Mouse (Mus musculus) T-cell, adult 2 months (primary cell): Measurements from ENCODE around the gene Cobll1.

Experiments
- DNase-seq: peaks from one replicate; pipeline ENCODE4 v3.0.0; 2022; ENCODE audit warnings: low spot score

The Cobll1 gene

GRCm38 (mm10) chr2:65090986-65091385, 148.2 kb downstream of the Cobll1 start:
- no peak for DNase-seq

- DNase-seq: no peak
Measured at GRCm38 (mm10) chr2:65087197-65087596, 152.0 kb downstream of the Cobll1 start.

DNA sequence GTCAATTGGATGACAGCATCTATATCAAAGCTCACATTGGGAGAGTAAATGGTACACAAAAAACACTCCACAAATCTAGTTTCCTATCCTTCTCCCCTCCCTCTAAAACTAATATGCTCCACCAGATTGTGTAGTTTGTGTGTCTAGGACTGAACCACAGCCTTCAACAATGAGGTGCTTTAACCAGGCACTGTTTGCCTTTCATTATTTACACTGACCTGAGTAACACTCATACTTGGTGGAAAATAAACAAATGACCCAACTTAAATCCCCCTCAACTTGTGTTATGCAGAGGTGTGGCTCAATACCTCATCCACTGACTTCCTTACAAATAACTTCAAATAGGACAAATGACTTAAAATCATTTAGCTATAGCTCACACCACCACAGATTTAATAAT, 155.8 kb downstream of the Cobll1 start:
- DNase-seq: no peak

- DNase-seq: no peak
Measured at GRCm38 (mm10) chr2:65077544-65077943, 161.7 kb downstream of the Cobll1 start.

- DNase-seq: no peak
Measured at GRCm38 (mm10) chr2:65075840-65076239, 163.4 kb downstream of the Cobll1 start.

- DNase-seq: no peak
Measured at GRCm38 (mm10) chr2:65075431-65075830, 163.8 kb downstream of the Cobll1 start.

DNA sequence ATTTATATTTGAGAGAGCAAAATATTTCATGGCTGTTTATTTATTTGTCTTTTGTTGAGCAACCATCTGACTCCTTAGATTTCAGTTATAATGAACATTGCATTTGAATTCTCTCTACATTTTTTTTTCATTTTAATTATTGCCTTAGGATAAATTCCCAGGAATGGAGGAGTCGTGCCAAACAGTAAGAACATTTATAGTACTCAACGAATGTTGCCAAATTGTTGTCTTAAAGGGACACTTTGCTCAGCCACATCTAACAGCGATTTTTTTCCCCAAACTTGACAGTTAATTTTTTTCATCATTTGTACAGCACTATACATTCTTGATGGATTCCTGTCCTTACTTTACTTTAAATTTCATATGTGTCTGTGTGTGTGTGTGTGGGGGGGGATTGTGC, 167.0 kb downstream of the Cobll1 start:
- DNase-seq: no peak

GRCm38 (mm10) chr2:65053764-65054163, 185.4 kb downstream of the Cobll1 start:
- DNase-seq: no peak

DNA sequence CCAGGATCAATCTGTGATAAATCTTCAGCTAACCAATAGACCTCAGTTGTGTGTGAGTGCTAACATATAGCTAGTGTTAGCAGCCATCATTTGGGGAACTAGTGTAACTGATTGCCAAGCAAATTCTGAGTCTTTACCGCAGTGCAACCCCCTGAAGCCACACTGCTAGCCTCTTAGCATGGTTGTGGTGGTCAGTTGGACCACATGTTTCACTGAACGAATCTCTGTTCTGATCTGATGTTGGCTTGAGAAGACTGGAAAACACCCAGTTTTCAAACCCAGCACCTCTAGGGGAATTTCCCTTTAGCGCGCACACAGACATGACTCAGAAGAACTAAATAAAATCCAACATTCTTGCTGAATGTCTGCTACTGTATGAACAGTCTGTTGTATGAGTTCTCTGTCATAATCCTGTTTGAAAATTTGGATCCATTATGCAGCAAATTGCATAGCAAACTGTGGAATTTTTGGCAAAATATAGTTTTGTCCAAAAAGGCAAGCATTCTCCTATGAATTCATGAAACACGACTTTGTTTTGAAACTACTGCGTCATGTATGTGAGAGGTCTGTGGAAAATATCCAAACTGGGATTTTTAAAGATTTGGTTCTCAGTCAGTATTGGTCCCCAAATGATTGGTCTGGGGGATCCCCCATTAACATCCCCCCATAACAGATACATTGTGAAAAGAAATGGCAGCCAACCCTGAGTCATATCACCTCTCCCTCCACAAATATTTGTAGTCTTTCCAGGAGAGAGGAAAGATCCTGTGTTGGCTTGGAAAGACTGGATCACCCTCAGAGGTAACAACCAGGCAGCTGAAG, 186.8 kb downstream of the Cobll1 start:
- DNase-seq: no peak

DNA sequence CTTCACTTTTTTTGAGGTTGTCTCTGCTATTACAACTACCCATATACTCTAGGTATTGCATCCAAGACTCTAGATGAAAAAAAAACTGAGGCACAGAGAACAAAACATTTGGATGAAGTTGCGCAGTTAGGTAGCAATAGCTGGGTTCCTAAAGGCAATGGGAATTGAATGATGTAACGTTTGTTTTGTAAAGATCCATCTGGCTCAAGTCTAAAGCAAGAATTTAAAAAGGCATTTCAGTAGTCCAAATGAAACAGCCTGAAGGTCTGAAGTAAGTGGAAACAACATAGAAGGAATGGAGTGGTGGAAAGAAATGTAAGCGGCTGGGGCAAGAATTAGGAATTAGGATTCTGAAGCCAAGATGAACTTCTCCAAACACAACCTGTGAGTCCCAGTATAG, 188.4 kb downstream of the Cobll1 start:
- no peak for DNase-seq

GRCm38 (mm10) chr2:65048234-65049017, 190.8 kb downstream of the Cobll1 start:
- no peak for DNase-seq
